Mouse (Mus musculus): Measurements from ENCODE around the gene Ptpra.
"Not testable (repeated sequence)": the region's sequence is repeated elsewhere in the genome, so short reads cannot be mapped to it uniquely, and the experiment has no call there.

The Ptpra gene

DNA sequence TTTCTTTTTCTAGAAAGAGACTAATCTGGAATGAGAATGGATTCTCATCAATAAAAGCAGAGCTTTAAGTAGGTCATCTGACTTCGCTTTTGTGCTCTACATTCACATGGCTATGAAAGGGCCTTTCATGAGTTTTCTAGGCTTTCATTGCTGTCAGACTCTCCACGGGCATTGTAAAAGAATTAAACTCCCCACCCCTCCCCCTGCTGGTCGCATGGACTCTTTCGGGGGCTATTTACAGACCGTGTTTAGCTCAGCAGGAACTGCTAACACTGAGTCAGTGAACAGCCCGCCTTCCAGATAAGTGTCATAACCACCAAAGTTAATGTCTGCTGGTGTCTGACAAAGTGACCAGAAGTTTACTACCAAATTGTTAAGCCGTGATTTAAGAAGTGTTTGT is 41.5 kb downstream of the Ptpra start:
- peak; percentile 91 for DNase-seq

DNA sequence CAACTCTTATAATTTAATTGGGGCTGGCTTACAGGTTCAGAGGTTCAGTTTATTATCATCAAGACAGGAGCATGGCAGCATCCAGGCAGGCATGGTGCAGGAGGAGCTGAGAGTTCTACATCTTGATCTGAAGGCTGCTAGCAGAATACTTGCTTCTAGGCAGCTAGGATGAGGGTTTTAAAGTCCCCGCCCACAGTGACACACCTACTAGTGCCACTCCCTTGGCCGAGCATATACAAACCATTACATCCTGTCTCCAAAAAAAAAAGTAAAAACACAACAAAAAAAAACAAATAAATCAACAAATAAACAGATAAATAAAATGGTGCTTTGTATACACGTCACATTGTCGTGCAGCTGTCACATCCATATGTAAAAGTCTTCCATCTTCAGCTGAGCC is 45.0 kb downstream of the Ptpra start:
- not testable (repeated sequence) for DNase-seq

DNA sequence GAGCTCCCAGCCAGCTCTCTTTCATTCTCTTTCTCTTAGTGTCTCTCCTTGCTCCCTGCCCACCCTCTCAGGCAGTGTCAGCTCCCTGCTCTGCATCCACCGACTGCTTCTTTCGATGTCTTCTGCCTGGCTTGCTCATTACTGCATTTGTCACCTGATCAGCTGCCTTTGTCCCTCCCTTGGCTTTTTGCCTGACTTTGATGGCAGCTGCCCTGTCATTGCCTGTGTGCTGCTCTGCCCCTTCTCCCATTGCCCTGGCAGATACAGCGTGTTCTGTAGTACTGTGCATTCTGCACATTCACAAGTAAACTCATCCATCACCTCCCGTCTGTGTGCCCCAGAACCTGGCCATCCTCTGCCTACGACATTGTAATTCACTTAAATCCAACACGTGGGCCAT is 46.0 kb downstream of the Ptpra start:
- DNase-seq = peak; percentile 85

DNA sequence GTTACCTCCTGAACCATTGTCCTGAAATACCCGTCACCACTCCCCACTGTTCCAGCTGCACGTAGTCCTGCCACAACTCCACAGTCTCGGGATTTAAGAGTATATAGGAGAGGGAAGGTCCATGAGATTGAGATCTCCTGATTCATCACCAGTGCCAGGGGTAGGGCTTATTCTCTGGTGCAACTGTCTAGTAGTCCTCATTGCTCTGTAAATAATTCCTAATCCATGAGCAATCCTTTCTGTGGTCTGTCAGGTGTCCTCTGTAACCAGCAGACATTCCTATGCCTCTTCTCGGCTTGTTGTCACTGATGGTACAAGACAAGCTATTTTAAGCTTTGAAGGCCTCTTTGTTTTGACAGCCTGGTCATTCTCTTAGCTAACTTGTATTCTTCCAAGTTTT is 46.9 kb downstream of the Ptpra start:
- no peak for DNase-seq

DNA sequence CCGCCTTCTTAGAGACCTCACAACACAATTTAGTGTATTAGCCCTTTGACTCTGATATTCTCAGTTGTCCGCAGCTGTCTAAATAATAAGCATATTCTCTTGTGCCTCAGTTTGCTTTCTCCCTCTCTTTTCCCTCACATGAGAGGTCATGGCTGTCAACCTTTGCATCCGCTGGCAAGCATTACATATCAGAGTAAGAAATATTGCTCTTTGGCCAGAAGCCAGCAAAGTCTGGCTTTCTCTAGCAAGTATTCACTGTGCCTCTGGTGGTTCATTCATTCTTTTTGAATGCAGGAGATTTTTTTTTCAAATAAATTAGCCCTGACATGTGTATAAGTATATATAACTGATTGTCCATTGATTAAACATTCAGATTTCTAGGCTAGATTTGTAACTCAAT is 49.5 kb downstream of the Ptpra start:
- no peak for DNase-seq

DNA sequence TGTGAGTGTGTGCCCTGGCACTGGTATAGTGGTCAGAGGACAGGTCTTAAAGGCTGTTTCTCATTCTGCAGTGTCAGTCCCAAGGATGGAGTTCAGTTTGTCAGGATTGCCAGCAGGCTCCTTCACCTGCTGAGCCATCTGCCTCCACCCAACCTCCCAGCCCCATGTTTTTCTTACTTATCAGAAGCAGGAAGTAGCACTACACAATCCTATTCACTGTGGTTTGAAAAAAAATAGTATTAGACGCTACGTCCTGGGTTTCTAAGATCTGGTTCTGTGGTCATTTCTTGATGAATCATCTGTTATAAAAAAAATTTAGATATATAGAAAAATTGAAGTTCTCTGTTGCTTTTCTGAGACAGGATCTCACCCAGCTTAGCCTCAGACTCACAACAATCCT is 51.5 kb downstream of the Ptpra start:
- no peak for DNase-seq

DNA sequence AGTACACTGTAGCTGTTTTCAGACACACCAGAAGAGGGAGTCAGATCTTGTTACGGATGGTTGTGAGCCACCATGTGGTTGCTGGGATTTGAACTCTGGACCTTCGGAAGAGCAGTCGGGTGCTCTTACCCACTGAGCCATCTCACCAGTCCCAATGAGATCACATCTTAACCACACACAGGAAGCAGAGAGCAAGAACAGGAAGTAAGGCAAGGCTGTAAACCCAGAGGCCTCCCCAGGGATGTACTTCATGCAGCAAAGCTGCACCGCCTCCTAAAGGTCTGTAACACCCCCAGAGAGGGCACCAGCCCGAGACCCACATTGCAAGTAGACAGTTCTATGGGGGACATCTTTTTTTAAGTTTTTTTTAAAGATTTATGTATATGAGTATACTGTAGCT is 61.5 kb downstream of the Ptpra start:
- not testable (repeated sequence) for DNase-seq

DNA sequence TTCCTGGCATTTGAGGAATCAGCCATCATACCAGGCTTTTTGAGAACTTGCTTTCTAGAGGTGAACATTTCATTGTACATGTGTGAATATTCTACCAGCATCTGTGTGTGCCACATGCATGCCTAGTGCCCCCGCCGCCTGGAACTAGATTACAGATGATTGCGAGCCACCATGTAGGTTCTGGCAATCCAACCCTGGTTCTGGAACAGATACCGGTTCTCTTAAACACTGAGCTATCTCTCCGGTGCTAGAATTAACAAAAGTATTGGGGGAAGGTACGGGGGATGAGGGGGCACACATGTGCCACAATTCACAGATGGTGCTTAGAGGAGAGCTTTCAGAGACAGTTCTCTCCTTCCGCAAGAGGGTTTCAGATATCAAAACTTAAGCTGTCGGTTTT is 63.8 kb downstream of the Ptpra start:
- DNase-seq = peak; percentile 48

DNA sequence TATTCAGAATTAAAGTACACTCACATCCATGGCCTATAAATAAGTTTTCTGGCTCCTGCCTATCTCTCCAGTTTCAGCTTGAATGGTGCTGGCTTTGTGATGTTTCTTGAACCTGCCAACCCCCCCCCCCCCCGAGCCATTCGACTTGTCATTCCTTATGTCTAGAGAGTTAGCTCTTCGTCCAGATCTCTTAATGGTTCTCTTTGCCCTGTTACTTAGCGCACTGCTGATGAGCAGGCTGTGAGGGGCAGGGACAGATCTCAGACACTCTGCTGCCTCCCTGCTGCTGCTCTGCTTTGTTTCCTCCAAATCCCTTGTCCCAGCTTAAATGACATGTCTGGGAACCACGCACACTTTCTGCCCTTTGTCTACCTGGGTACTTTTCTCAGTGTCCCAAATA is 65.7 kb downstream of the Ptpra start:
- no peak for DNase-seq

DNA sequence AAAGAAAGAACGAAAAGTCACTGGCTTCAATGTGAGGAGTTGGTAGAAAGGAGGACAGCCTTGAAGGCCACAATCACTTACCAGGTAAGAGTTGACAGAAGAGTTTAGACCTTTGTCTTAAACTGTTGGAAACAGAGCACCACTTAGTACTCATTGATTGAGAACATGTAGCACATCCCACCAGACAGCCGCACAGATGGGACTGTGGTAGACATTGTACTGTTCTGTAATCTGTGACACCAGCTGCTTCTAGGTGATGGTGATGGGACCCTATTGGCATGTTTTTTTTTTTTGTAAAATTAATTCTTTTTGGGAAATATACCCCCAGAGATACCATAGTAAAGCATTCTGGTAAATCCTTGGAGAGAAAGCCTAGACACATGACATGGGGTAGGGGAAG is 71.8 kb downstream of the Ptpra start:
- peak; percentile 53 for DNase-seq

DNA sequence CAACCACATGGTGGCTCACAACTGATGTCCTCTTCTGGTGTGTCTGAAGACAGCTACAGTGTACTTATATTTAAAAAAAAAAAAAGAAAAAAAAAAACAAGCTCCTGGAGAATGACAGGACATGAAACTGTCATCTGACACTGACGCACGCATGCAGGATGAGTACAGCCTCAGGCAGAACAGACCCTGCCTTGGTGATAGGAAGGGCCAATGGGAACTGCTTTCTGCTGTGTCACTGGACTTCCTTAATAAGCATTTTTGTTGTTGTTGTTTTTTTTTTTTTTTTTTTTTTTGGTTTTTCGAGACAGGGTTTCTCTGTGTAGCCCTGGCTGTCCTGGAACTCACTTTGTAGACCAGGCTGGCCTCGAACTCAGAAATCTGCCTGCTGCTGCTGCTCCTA is 75.4 kb downstream of the Ptpra start:
- not testable (repeated sequence) for DNase-seq

DNA sequence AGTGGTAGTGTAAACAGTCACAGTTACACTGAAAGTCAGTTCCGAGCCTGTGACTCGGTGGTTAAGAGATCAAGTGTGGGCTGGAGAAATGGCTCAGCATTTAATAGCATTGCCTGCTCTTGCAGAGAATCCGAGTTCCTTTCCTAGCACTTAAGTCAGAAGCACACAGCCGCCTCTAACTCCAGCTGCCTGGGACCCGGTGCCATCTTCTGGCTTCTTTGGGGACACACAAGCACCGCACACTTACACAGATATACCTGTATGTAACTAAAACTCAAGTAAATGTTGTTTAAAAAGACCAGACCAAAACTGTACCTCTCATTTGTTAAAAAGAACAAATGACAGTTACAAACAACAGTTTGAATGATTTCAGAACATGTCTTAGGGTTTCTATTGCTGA is 78.4 kb downstream of the Ptpra start:
- DNase-seq = no peak

DNA sequence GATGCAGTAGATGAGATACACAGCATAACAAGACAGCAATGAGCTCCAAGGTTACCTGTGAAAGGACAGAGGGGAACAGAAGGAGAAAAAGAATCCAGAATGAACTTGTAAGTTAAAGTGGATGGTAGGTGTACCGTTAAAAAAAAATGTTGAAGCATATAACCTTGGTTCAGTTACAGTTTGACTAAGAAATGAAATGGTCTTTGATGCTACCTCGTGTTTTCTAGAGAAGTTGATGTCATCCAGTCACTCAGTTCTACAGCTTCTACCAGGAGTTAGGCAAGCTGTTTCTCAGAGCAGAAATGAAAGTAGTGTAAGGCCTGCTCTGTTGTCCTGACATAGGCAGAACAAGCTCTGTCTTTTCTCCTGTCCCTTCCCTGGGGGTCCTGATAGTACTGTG is 79.2 kb downstream of the Ptpra start:
- no peak for DNase-seq

DNA sequence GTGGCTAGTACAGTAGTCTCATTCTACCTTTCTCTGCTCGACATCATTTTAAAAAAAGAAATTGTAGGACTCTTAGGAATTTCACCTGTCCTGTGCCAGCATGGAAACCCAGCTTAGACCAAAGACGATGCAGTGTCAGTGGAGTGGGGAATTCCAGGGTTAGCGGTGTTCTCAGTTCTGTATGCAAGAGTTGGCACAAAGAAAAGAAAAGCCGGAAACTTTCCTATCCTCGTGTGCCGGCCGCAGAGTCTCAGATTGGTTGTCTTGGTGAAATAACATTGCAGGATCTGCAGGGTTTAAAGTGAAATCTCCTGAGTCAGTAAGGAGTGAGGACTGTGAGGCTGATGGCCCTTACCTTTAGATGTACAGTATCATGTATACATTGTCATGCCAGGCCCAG is 79.8 kb downstream of the Ptpra start:
- DNase-seq = no peak

DNA sequence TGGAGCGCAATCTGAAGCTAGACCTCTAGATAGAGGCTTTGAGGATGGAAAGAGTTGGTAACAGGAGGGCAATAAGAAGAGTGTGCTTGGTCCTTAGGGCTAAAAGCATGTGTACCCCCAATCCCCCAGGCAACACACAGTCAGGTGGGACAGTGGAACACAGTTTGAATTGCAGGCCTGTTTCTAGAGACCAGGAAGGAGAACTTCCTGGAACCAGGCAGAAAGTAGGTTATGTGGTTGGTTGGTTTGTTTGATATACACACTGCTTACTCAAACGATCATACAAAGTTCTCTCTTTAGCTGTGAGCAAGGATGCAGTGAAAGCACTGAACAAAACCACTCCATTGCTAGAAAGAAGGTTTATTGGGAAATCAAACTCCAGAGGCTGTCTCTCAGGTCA is 82.1 kb downstream of the Ptpra start:
- no peak for DNase-seq

DNA sequence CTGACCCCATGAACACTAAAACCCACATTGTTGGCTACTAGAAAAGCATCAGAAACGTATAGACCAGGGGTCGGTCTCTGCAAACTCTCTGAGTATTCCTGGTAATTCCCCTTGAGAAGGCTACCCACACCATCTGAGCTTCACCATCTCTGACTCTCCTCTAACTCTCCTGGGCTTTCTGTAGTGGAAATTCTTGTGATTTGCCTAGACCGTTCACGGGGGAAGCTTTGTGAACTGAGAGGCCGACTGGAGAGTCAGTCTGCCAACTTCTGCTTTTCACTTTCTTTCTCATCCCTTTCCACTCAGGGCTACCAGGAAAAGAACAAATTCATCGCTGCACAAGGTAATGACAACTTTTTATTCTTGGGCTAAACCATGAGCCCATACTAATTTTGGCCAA is 84.9 kb downstream of the Ptpra start:
- DNase-seq = no peak

DNA sequence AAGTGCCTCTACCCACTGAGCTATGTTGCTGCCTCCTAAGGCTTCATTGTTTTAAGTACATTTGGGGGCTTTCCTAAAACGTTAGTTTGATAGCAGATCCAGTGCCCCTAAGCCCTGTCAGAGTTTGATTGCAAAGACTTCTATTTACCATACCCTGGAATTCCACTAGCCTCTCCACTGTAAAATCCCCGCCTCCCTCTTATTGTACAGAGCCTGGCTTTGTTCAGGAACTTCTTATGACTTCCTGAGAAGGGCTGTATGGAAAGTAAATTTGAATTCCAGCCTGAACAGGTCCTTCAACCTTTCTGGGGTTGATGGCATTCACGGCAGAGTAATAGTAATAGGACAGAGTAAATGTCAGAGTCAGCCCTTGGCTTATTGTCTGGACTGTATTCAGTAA is 86.8 kb downstream of the Ptpra start:
- DNase-seq = no peak

DNA sequence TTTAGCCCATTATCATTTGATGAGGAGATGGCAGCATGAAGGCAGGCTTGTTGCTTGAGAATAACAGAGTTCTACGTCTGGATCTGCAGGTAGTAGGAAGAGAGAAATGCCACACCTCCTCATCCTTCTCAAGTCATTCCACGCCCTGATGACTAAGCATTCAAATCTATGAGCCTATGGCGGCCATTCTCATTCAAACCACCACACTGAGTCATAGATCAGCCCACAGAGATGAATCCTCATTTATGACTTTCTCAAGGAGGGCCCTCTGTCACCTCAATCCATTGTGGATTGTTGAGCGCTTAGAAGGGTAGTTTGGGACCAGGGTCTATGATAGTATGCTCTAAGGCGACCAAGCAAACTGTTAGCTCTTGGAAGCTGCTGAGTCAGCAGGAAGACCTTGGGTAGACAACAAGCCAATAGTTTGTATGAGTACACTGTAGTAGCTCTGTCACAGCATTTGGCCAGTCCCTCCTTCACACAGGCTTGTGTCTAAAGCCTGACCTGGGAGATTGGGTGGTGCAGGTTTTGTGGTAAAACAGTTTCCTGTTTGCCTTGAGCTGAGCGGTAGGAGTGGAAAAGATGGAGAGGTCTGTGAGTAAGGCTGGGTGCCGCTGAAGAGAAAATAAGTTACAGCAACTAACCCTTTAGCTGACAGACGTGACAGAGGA is 88.9 kb downstream of the Ptpra start:
- DNase-seq = no peak

DNA sequence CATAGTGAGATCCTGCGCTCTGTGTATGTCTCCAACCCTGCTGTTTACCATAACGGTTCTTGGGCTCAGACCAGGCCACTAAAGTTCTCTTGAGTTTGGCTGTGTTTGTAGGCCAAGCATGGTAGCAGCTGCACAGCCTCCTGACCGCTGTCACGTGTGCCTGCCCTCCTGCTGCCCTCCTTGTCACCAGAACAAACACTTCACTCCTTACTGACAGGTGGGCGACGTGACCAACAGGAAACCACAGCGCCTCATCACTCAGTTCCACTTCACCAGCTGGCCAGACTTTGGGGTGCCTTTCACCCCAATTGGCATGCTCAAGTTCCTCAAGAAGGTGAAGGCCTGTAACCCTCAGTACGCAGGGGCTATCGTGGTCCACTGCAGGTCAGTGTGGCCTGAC is 90.2 kb downstream of the Ptpra start:
- no peak for DNase-seq

DNA sequence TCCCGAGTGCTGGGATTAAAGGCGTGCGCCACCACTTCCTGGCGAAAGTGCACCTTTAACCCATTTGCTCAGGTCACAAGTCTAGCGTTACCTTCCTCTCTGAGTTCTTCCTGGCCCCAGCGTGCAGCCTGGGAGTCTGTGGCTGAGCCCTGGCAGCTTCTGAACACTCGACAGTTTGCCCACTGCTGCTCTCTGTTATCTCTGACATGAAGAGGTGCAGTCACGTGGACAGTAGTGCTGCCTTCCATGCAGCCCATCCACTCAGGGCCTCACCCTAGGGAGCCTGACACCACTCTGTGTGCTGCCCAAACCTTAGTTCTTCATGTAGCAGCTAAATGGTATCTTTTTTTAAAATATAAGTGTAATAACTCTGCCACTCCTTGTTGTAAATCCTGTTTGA is 96.9 kb downstream of the Ptpra start:
- no peak for DNase-seq

DNA sequence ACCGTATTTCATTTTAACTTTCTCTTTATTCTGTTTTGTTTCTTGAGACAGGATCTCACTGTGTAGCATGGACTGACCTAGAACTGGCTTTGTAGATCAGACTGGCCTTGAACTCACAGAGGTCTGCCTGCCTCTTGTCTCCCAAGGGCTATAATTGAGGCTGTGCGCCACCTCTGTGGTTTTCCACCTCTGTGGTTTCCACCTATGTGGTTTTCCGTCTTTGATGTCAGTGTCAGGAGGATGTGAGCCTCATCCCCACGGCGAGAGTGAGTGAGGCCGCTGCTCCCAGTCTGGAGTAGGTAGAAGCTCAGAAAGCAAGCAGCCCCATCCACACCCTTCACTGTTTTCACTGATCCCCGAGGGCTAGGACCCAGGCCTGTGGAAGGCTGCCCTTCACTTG is 104.8 kb downstream of the Ptpra start:
- no peak for DNase-seq

DNA sequence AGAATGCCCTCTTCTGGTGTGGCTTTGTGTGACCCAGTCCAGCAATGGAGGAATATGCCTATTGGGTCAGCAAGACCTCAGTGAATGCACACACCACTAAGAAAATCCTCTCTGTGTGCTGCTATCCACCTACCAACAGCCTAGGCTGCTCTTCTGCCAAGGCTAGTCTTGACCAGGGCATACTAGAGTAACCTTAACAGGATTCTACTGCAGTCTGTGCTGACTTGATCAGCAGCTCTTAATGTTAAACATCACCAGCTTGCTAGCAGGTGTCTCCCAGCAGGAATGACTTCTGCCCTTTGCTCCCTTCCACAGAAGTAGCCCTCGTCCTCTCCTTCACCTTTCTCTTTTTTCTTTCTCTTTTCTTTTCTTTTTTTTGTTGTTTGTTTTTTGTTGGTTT is 106.2 kb downstream of the Ptpra start:
- DNase-seq = no peak

DNA sequence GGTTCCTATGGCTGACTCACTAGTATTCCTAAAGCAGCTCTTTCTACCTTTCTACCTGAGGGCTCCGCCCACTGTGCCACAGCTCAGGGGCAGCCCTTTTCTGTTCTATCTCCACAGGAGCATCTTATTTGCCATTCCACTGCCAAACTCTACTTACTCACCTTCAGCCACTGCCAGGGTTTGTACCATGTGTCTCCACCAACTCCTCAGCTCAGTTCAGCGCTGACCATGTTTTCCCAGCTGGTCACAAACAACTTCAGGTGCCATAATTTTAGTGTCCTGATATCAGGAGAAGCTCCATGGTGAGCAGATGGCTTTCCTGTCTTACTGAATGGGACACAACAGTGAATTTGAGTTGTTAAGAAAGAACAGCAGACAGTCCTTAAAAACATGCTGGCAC is 107.4 kb downstream of the Ptpra start:
- no peak for DNase-seq

DNA sequence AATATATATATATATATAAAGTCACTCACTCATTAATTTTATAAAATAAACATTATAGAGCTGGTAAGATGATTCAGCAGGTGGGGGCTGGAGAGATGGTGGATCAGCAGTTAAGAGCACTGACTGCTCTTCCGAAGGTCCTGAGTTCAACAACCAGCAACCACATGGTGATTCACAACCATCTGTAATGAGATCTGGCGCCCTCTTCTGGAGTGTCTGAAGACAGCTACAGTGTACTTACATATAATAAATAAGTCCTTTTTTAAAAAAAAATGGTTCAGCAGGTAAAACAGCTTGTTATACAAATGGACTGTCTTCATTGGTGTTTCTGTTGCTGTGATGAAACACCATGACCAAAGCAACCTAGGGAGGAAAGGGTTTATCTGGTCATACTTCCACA is 107.9 kb downstream of the Ptpra start:
- DNase-seq = no peak

DNA sequence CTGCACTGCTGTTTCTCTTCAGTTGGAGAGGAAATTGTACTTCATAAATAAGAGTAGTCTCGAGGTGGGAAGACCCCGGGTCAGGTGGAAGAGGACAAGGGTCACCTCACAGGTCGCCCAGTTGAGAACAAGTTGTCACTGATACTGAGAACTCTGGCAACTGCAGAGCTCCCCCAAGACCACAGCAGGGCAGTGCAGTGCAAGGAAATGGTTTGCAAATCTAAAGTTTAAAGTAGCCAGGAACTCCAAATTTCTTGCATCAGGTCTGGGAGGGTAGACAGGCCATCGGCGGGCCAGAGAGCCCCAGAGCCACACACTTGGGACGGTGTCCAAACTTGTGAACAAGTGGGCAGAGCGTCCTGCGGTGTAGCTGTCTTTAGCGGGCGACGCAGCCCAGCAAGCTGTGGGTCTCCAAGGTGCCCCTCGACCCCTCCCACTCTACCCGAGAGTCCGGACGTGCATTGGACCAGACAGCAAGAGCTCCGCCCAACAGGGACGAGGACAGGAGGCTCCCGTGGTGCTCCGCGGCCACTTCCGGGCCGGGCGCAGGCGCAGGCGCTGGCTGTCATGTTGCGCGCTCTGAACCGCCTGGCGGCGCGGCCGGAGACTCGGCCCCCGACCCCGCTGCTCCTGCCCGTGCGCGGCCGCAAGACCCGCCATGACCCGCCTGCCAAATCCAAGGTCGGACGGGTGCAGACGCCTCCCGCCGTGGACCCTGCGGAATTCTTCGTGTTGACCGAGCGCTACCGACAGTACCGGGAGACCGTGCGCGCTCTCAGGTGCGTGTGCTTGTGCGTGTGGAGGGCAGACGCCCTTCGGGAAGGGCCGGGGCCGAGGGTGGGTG is 113.4 kb downstream of the Ptpra start, which contains the start of gene Mrps26:
Mrps26 (plus strand) TSS at position 531 of the 844 bp plus-strand sequence.
- peak; percentile 96 for DNase-seq
